Mouse (Mus musculus) A20 (cell line): ENCODE data around the gene Ptprd.

Experiments used
- DNase-seq: peaks from one replicate; pipeline ENCODE4 v3.0.0-alpha.2; 2011; ENCODE audit warnings: low read depth, low spot score

The Ptprd gene

GRCm38 (mm10) chr4:75950582-75950981 lies 2261.2 kb downstream of the Ptprd start:
- DNase-seq, result no peak

GRCm38 (mm10) chr4:75894871-75895270 lies 2316.9 kb downstream of the Ptprd start:
- no peak for DNase-seq
